Comparison of ENCODE assay signal across 10 mouse cellular contexts in genomic region chr9:44690641-44691040, GRCm38 (mm10). TPM values are rescaled to one million over a fixed set of nuclear protein-coding genes. Genes with fewer than 3 reads are reported as not detected.
DNase-seq lines count a peak whose midpoint lies in the region; ATAC-seq lines count a peak whose summit lies in the region.
"Had no signal": no experiment of that assay in that cellular context is flagged by ENCODE, and none has a peak within 500 bp of the region (broad histone marks: within the 10 kb centered on the region; RNA-seq: fewer than 3 reads in every experiment).

No protein-coding gene starts in this region.

- H3K4me1 ChIP-seq in embryonic facial prominence, embryonic 11.5 days (ENCODE audit: control insufficient read depth, insufficient read depth, low read length), result no peaks in the 10 kb centered on the region
- H3K4me1 ChIP-seq in embryonic facial prominence, embryonic 10.5 days, result peaks cover 38% of the 10 kb centered on the region
- peaks cover 20% of the 10 kb centered on the region for H3K4me1 ChIP-seq in liver, embryonic 12.5 days

- H3K9me3 ChIP-seq in embryonic facial prominence, embryonic 11.5 days (replicated peaks; ENCODE audit: control insufficient read depth, low read length), result no peaks in the 10 kb centered on the region
- no peaks in the 10 kb centered on the region for H3K9me3 ChIP-seq in embryonic facial prominence, embryonic 10.5 days
- no peaks in the 10 kb centered on the region for H3K9me3 ChIP-seq in liver, embryonic 12.5 days (replicated peaks)

- no peak overlapping the region for H3K9ac ChIP-seq in embryonic facial prominence, embryonic 11.5 days (replicated peaks; ENCODE audit: low read length)
- no peak overlapping the region for H3K9ac ChIP-seq in liver, embryonic 12.5 days

- 0 out of 2 replicates have a peak, but pooled peaks have one; percentile 37 for ATAC-seq in embryonic facial prominence, embryonic 11.5 days (replicated peaks; ENCODE audit: insufficient number of reproducible peaks, low FRiP score, low TSS enrichment, low read depth)
- ATAC-seq in liver, embryonic 12.5 days, result peak; percentile 17; the same call in 1 of the 2 replicates
- no peak for ATAC-seq in erythroblast, adult 5-6 weeks (replicated peaks; ENCODE audit: low FRiP score, poor library complexity, severe bottlenecking)

- peak; percentile 24 for DNase-seq in embryonic facial prominence, embryonic 11.5 days (ENCODE audit: low spot score)
- no peak for DNase-seq in embryonic facial prominence, embryonic 10.5 days (ENCODE audit: low spot score)
- peak; percentile 14 for DNase-seq in retina, postnatal 1 day
- DNase-seq in retina, embryonic 14.5 days (ENCODE audit: low spot score), result no peak
- DNase-seq in yolk sac, embryonic 10.5 days (ENCODE audit: low spot score), result peak; percentile 20
- DNase-seq in adrenal gland, adult 2 months, result no peak
- DNase-seq: gastrocnemius, postnatal 25 days had no signal

- 52% methylated on average over 7 of the region's 7 CpGs for WGBS in embryonic facial prominence, embryonic 11.5 days
- 52% methylated on average over 7 of the region's 7 CpGs for WGBS in embryonic facial prominence, embryonic 10.5 days
- WGBS in liver, embryonic 12.5 days (ENCODE audit: insufficient replicate concordance), result 32% methylated on average over 7 of the region's 7 CpGs

- H3K27ac ChIP-seq in embryonic facial prominence, embryonic 11.5 days (replicated peaks; ENCODE audit: low read depth, low read length), result no peak overlapping the region
- no peak overlapping the region for H3K27ac ChIP-seq in embryonic facial prominence, embryonic 10.5 days (replicated peaks)
- no peak overlapping the region for H3K27ac ChIP-seq in liver, embryonic 12.5 days

- H3K27me3 ChIP-seq in embryonic facial prominence, embryonic 11.5 days (ENCODE audit: control insufficient read depth, insufficient read depth, low read length), result no peaks in the 10 kb centered on the region
- H3K27me3 ChIP-seq in embryonic facial prominence, embryonic 10.5 days (replicated peaks; ENCODE audit: low read depth, poor library complexity, severe bottlenecking), result no peaks in the 10 kb centered on the region
- H3K27me3 ChIP-seq in liver, embryonic 12.5 days (replicated peaks), result no peaks in the 10 kb centered on the region

- H3K36me3 ChIP-seq in embryonic facial prominence, embryonic 11.5 days (replicated peaks; ENCODE audit: control insufficient read depth, insufficient read depth, low read depth, low read length), result peaks cover 7% of the 10 kb centered on the region
- peaks cover 97% of the 10 kb centered on the region for H3K36me3 ChIP-seq in embryonic facial prominence, embryonic 10.5 days (replicated peaks)
- peaks cover 14% of the 10 kb centered on the region for H3K36me3 ChIP-seq in liver, embryonic 12.5 days

- no peak overlapping the region for H3K4me2 ChIP-seq in embryonic facial prominence, embryonic 11.5 days (ENCODE audit: low read depth, low read length)
- no peak overlapping the region for H3K4me2 ChIP-seq in liver, embryonic 12.5 days

- H3K4me3 ChIP-seq in embryonic facial prominence, embryonic 11.5 days (ENCODE audit: low read depth, low read length), result no peak overlapping the region
- H3K4me3 ChIP-seq in embryonic facial prominence, embryonic 10.5 days, result no peak overlapping the region
- H3K4me3 ChIP-seq in liver, embryonic 12.5 days, result no peak overlapping the region

RNA-seq across cellular contexts. Expression of gene Treh, which starts 17.6 kb away (rescaled TPM):
- not detected in 2 replicates for polyA plus RNA-seq in embryonic facial prominence, embryonic 11.5 days (2014; fragmentation: Nextera tagmentation; extraction: Ambion mirVana)
- polyA plus RNA-seq in embryonic facial prominence, embryonic 10.5 days (2016; fragmentation: Nextera tagmentation; extraction: Ambion mirVana), result not detected in 2 replicates
- polyA plus RNA-seq in liver, embryonic 12.5 days (2016; fragmentation: Nextera tagmentation; extraction: Ambion mirVana), result not detected in 2 replicates
- total RNA-seq in erythroblast, adult 5-6 weeks (2015; ENCODE audit: low replicate concordance), result not detected in 2 replicates
- total RNA-seq in erythroblast, adult 5-6 weeks (2017; ENCODE audit: low replicate concordance), result not detected in 2 replicates
- not detected for total RNA-seq in adrenal gland, adult 2 months (2021)
- not detected in 2 replicates for polyA plus RNA-seq in adrenal gland, adult 2 months (2012; rRNA removed)
- total RNA-seq: gastrocnemius, postnatal 25 days; midbrain, postnatal 0 days had no signal
- polyA plus RNA-seq: midbrain, postnatal 0 days had no signal

RNA-seq across cellular contexts. Expression of gene Phldb1, which starts 44.4 kb away (rescaled TPM):
- polyA plus RNA-seq in embryonic facial prominence, embryonic 11.5 days (2014; fragmentation: Nextera tagmentation; extraction: Ambion mirVana), result 27.8 and 30.0 TPM in 2 replicates
- polyA plus RNA-seq in embryonic facial prominence, embryonic 10.5 days (2016; fragmentation: Nextera tagmentation; extraction: Ambion mirVana), result 48.4 and 51.1 TPM in 2 replicates
- 5.2 and 6.5 TPM in 2 replicates for polyA plus RNA-seq in liver, embryonic 12.5 days (2016; fragmentation: Nextera tagmentation; extraction: Ambion mirVana)
- total RNA-seq in erythroblast, adult 5-6 weeks (2015; ENCODE audit: low replicate concordance), result 0.42 and 6.1 TPM in 2 replicates
- 2.9 TPM in 2 replicates for total RNA-seq in erythroblast, adult 5-6 weeks (2017; ENCODE audit: low replicate concordance)
- total RNA-seq in adrenal gland, adult 2 months (2021), result 10 to 100 TPM; 24.9 to 54.1 TPM
- polyA plus RNA-seq in adrenal gland, adult 2 months (2012; rRNA removed), result 59.7 and 90.9 TPM in 2 replicates

Comparison
In these comparisons a context has a peak if more than half of its experiments do, and no peak if none do; other contexts are left out.
1. DNase-seq: peak in embryonic facial prominence, embryonic 11.5 days (single experiment), retina, postnatal 1 day (single experiment) and yolk sac, embryonic 10.5 days (single experiment); none in embryonic facial prominence, embryonic 10.5 days (single experiment), retina, embryonic 14.5 days (single experiment) and adrenal gland, adult 2 months (single experiment).